In the genomic region with DNA sequence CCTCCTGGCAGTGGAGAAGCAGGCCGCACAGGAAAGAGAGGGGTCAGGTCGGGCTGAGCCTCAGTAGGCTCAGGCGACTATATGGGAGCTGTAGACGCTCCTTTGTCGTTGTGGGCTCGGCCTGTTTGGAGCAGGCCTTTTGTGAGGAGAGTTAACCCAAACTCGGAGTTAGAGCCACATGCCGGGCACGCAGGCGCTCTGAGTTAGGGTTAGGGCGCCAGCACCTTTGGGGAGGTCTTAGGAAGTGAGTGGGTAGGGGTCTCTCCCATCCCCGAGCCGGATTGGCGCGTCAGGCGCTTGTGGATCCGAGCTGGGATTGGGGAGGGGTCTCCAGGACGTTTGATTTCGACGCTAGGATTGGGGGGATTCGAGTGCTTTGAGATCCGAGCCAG, we compare ENCODE assay signal across 8 mouse cellular contexts. TPM values are rescaled to one million over a fixed set of nuclear protein-coding genes. Genes with fewer than 3 reads are reported as not detected.
A peak's percentile ranks its signal among the peaks of the same experiment; 100 is the strongest.
DNase-seq lines count a peak whose midpoint lies in the region; ATAC-seq and TF ChIP-seq lines count a peak whose summit lies in the region.

No protein-coding gene starts in this region.

- no peaks in the 10 kb centered on the region for H3K36me3 ChIP-seq in lung, embryonic 14.5 days (ENCODE audit: insufficient read depth)
- no peaks in the 10 kb centered on the region for H3K36me3 ChIP-seq in macrophage (ENCODE audit: inconsistent target)

- H3K4me3 ChIP-seq in lung, embryonic 14.5 days (ENCODE audit: low read depth, low read length): peak overlapping the region; percentile 90
- H3K4me3 ChIP-seq in macrophage (ENCODE audit: inconsistent target): peak overlapping the region; percentile 99

- under 1% methylated on average over 22 of the region's 22 CpGs for WGBS in lung, embryonic 14.5 days
- 0% methylated on average over 22 of the region's 22 CpGs for WGBS in macrophage (ENCODE audit: missing documents)

- DNase-seq in cerebellum, adult 9-11 months: peak; percentile 68
- no peak for DNase-seq in cerebellum, postnatal 14 days
- no peak for DNase-seq in lung, embryonic 14.5 days
- DNase-seq in lung, postnatal 36 days: no peak
- no peak for DNase-seq in spleen, postnatal 10 days (ENCODE audit: low spot score in 2 of 2)
- no peak for DNase-seq in testis, postnatal 10 days (ENCODE audit: low spot score)

- H3K9me3 ChIP-seq in lung, embryonic 14.5 days (ENCODE audit: low read depth, low read length): no peaks in the 10 kb centered on the region

- no peak for TF ChIP-seq CTCF in lung, embryonic 14.5 days (IDR thresholded peaks at IDR 0.05; ENCODE audit: low read depth)

- H3K4me1 ChIP-seq in lung, embryonic 14.5 days (ENCODE audit: insufficient read depth): peaks cover 16% of the 10 kb centered on the region

- H3K27me3 ChIP-seq in lung, embryonic 14.5 days (ENCODE audit: insufficient read depth, low read length): no peaks in the 10 kb centered on the region

- peaks cover 51% of the 10 kb centered on the region for H3K79me2 ChIP-seq in macrophage (ENCODE audit: inconsistent target)

- peak overlapping the region; percentile 89 for H3K9ac ChIP-seq in lung, embryonic 14.5 days

- no peak; the same call in 1 of the 2 replicates for ATAC-seq in lung, embryonic 14.5 days (ENCODE audit: insufficient read depth)
- ATAC-seq in granulocyte monocyte progenitor cell, adult 5-6 weeks (replicated peaks; ENCODE audit: poor library complexity, severe bottlenecking): peak; percentile 23; the same call in 1 of the 2 replicates

- peak overlapping the region; percentile 96 for H3K27ac ChIP-seq in lung, embryonic 14.5 days (ENCODE audit: low read depth)
- peak overlapping the region; percentile 85 for H3K27ac ChIP-seq in macrophage

- peak overlapping the region; percentile 88 for H3K4me2 ChIP-seq in lung, embryonic 14.5 days

RNA-seq across cellular contexts. Expression of a gene that starts 0.3 kb away (rescaled TPM):
- polyA plus RNA-seq in lung, embryonic 14.5 days (2014; fragmentation: Nextera tagmentation; extraction: Ambion mirVana): 9.6 and 10.3 TPM in 2 replicates
- total RNA-seq in granulocyte monocyte progenitor cell, adult 5-6 weeks (2014; fragmentation: Nextera tagmentation): 36.7 and 46.6 TPM in 2 replicates
- 40.6 and 48.2 TPM in 2 replicates for total RNA-seq in granulocyte monocyte progenitor cell, adult 5-6 weeks (2017)
- total RNA-seq in macrophage (2018; cell fraction: chromatin; rRNA removed): 100 to 1,000 TPM; 101 to 353 (median 222) TPM
- 10 to 100 TPM; 24.1 to 48.0 (median 35.7) TPM for total RNA-seq in macrophage (2018; cell fraction: cytosol; rRNA removed)
- total RNA-seq in macrophage (2018; cell fraction: nucleus; rRNA removed): 100 to 1,000 TPM in 22 of 26 experiments, 10 to 100 TPM in 4; 85.2 to 268 (median 153) TPM
- 26.3 to 42.9 TPM (median 31.8 TPM) in 3 replicates for polyA plus RNA-seq in macrophage (2018)

RNA-seq across cellular contexts. Expression of a gene that starts 33.7 kb away (rescaled TPM):
- polyA plus RNA-seq in lung, embryonic 14.5 days (2014; fragmentation: Nextera tagmentation; extraction: Ambion mirVana): 56.5 and 56.8 TPM in 2 replicates
- total RNA-seq in granulocyte monocyte progenitor cell, adult 5-6 weeks (2014; fragmentation: Nextera tagmentation): 59.3 and 81.7 TPM in 2 replicates
- 24.6 and 30.2 TPM in 2 replicates for total RNA-seq in granulocyte monocyte progenitor cell, adult 5-6 weeks (2017)
- total RNA-seq in macrophage (2018; cell fraction: chromatin; rRNA removed): 100 to 1,000 TPM in 5 of 26 experiments, 10 to 100 TPM in 21; 51.7 to 128 (median 79.5) TPM
- total RNA-seq in macrophage (2018; cell fraction: cytosol; rRNA removed): 10 to 100 TPM; 23.9 to 40.5 (median 32.4) TPM
- 100 to 1,000 TPM in 6 of 26 experiments, 10 to 100 TPM in 20; 29.4 to 139 (median 68.8) TPM for total RNA-seq in macrophage (2018; cell fraction: nucleus; rRNA removed)
- 29.7 to 57.5 TPM (median 34.5 TPM) in 3 replicates for polyA plus RNA-seq in macrophage (2018)
